Mouse (Mus musculus): ENCODE measurements around the gene Itsn2. TPM values are rescaled to one million over a fixed set of nuclear protein-coding genes. Genes with fewer than 3 reads are reported as not detected.
"Not testable (repeated sequence)": the region's sequence is repeated elsewhere in the genome, so short reads cannot be mapped to it uniquely, and the experiment has no call there.

Itsn2 gene
- polyA plus RNA-seq, 1 experiment from 2014 or later = 41.2 TPM

DNA sequence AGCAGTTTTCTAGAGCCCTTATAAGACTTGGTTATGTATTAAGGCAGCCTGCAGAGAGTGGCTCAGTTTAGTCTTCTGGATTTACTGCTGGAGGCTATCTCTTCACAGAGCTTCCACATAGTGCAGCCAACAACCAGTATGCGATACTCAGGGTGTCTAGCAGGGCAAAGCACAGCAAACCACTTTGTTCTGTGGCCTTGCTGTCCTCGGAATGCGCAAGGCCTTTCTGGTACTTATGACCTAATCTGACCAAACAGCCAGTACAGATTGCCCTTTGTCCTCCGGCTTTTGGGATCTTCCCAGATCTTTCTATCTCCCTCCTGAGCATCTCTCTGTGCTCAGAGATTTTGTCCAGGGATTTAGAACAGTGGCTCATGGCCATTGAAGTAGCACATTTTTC is 93.0 kb downstream of the Itsn2 start:
- Histone ChIP-seq H3K9me3 (replicated peaks; ENCODE audit: control insufficient read depth, low read length) (no peaks in the 10 kb centered on the region), H3K4me1 (ENCODE audit: control insufficient read depth, insufficient read depth, low read length) (peaks cover 5% of the 10 kb centered on the region), H3K27me3 (ENCODE audit: control insufficient read depth, insufficient read depth, low read length) (no peaks in the 10 kb centered on the region), H3K4me2 (no peak overlapping the region), H3K27ac (ENCODE audit: low read depth, low read length) (no peak overlapping the region), H3K36me3 (ENCODE audit: control insufficient read depth, insufficient read depth, low read length) (peaks cover 3% of the 10 kb centered on the region; the same call in 1 of the 2 replicates), H3K9ac (ENCODE audit: low read depth, low read length) (no peak overlapping the region), H3K4me3 (ENCODE audit: low read depth, low read length) (no peak overlapping the region)
- 59% methylated on average over 4 of the region's 4 CpGs for WGBS (ENCODE audit: insufficient replicate concordance)
- ATAC-seq (replicated peaks; ENCODE audit: insufficient number of reproducible peaks, low FRiP score, low TSS enrichment) = no peak

GRCm38 (mm10) chr12:4688386-4688785 is 95.9 kb downstream of the Itsn2 start:
- Histone ChIP-seq H3K4me2 (no peak overlapping the region), H3K4me1 (ENCODE audit: control insufficient read depth, insufficient read depth, low read length) (peaks cover 4% of the 10 kb centered on the region), H3K9me3 (replicated peaks; ENCODE audit: control insufficient read depth, low read length) (no peaks in the 10 kb centered on the region), H3K36me3 (ENCODE audit: control insufficient read depth, insufficient read depth, low read length) (peaks cover 3% of the 10 kb centered on the region; the same call in 1 of the 2 replicates), H3K27me3 (ENCODE audit: control insufficient read depth, insufficient read depth, low read length) (no peaks in the 10 kb centered on the region), H3K9ac (ENCODE audit: low read depth, low read length) (no peak overlapping the region), H3K4me3 (ENCODE audit: low read depth, low read length) (no peak overlapping the region), H3K27ac (ENCODE audit: low read depth, low read length) (no peak overlapping the region)
- no peak for ATAC-seq (replicated peaks; ENCODE audit: insufficient number of reproducible peaks, low FRiP score, low TSS enrichment)
- WGBS (ENCODE audit: insufficient replicate concordance) = 83% methylated on average over 2 of the region's 2 CpGs

- H3K9ac ChIP-seq (ENCODE audit: low read depth, low read length) = no peak overlapping the region
- ATAC-seq (replicated peaks; ENCODE audit: insufficient number of reproducible peaks, low FRiP score, low TSS enrichment) = no peak
- 92% methylated on average over 14 of the region's 14 CpGs for WGBS (ENCODE audit: insufficient replicate concordance)
- H3K27me3 ChIP-seq (ENCODE audit: control insufficient read depth, insufficient read depth, low read length) = no peaks in the 10 kb centered on the region
- H3K4me2 ChIP-seq = no peak overlapping the region
- peaks cover 3% of the 10 kb centered on the region; the same call in 1 of the 2 replicates for H3K36me3 ChIP-seq (ENCODE audit: control insufficient read depth, insufficient read depth, low read length)
- no peak overlapping the region for H3K4me3 ChIP-seq (ENCODE audit: low read depth, low read length)
- H3K27ac ChIP-seq (ENCODE audit: low read depth, low read length) = no peak overlapping the region
- H3K4me1 ChIP-seq (ENCODE audit: control insufficient read depth, insufficient read depth, low read length) = peaks cover 4% of the 10 kb centered on the region; the same call in 1 of the 2 replicates
- H3K9me3 ChIP-seq (replicated peaks; ENCODE audit: control insufficient read depth, low read length) = no peaks in the 10 kb centered on the region
These were observed 96.9 kb downstream of the Itsn2 start for GRCm38 (mm10) chr12:4689341-4689740.

DNA sequence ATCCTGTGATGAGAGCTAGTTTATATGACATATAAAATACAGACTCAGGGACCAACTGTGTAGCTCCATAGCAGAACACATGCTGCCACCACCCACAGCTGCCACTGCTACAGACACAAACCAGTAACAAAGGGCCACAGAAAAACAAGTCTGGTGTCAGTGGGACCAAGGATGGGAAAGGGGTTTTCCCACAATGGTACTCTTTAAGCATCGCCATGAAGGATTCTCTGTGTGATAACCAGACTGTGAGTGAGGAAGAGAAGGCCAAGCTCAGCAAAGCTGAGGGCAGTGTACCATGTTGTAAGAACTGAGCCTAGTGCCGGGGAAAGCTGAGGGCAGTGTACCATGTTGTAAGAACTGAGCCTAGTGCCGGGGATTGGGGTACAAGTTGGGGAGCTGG is 98.8 kb downstream of the Itsn2 start:
- Histone ChIP-seq H3K4me1 (ENCODE audit: control insufficient read depth, insufficient read depth, low read length) (peaks cover 4% of the 10 kb centered on the region; the same call in 1 of the 2 replicates), H3K36me3 (ENCODE audit: control insufficient read depth, insufficient read depth, low read length) (peaks cover 3% of the 10 kb centered on the region; the same call in 1 of the 2 replicates), H3K4me3 (ENCODE audit: low read depth, low read length) (no peak overlapping the region), H3K27me3 (ENCODE audit: control insufficient read depth, insufficient read depth, low read length) (no peaks in the 10 kb centered on the region), H3K4me2 (no peak overlapping the region), H3K9ac (ENCODE audit: low read depth, low read length) (no peak overlapping the region), H3K9me3 (replicated peaks; ENCODE audit: control insufficient read depth, low read length) (no peaks in the 10 kb centered on the region), H3K27ac (ENCODE audit: low read depth, low read length) (no peak overlapping the region)
- ATAC-seq (replicated peaks; ENCODE audit: insufficient number of reproducible peaks, low FRiP score, low TSS enrichment) = no peak
- WGBS (ENCODE audit: insufficient replicate concordance) = 78% methylated on average over 3 of the region's 3 CpGs

DNA sequence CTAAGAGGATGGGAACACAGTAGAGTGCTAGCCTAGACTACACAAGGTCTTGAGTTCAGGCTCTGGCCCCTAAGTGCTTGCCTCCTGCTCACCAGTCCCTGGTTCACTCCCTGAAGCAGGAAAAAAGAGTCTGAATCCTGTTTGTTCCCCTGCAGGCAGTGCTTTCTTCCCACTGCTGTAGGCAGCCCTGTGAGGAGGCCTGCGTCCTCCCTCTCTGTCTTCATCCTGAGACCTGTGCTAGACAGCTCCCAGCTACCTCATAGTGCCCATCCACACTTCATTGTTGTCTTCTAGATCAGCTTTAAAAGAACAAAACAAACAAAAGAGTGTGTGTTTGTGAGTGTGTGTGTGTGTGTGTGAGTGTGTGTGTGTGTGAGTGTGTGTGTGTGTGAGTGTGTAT is 102.1 kb downstream of the Itsn2 start:
- Histone ChIP-seq H3K27me3 (ENCODE audit: control insufficient read depth, insufficient read depth, low read length) (no peaks in the 10 kb centered on the region), H3K4me1 (ENCODE audit: control insufficient read depth, insufficient read depth, low read length) (peaks cover 4% of the 10 kb centered on the region; the same call in 1 of the 2 replicates), H3K4me2 (no peak overlapping the region), H3K27ac (ENCODE audit: low read depth, low read length) (no peak overlapping the region), H3K9me3 (replicated peaks; ENCODE audit: control insufficient read depth, low read length) (no peaks in the 10 kb centered on the region), H3K4me3 (ENCODE audit: low read depth, low read length) (no peak overlapping the region), H3K36me3 (ENCODE audit: control insufficient read depth, insufficient read depth, low read length) (peaks cover 8% of the 10 kb centered on the region), H3K9ac (ENCODE audit: low read depth, low read length) (no peak overlapping the region)
- no peak for ATAC-seq (replicated peaks; ENCODE audit: insufficient number of reproducible peaks, low FRiP score, low TSS enrichment)
- 77% methylated on average over 1 of the region's 1 CpGs for WGBS (ENCODE audit: insufficient replicate concordance)

GRCm38 (mm10) chr12:4705626-4706025 is 113.2 kb downstream of the Itsn2 start:
- not testable (repeated sequence) for H3K9ac ChIP-seq (ENCODE audit: low read depth, low read length); H3K27ac ChIP-seq (ENCODE audit: low read depth, low read length); ATAC-seq (replicated peaks; ENCODE audit: insufficient number of reproducible peaks, low FRiP score, low TSS enrichment); H3K4me2 ChIP-seq; H3K4me1 ChIP-seq (ENCODE audit: control insufficient read depth, insufficient read depth, low read length); H3K27me3 ChIP-seq (ENCODE audit: control insufficient read depth, insufficient read depth, low read length); H3K9me3 ChIP-seq (replicated peaks; ENCODE audit: control insufficient read depth, low read length); H3K36me3 ChIP-seq (ENCODE audit: control insufficient read depth, insufficient read depth, low read length); H3K4me3 ChIP-seq (ENCODE audit: low read depth, low read length)
- 29% methylated on average over 6 of the region's 6 CpGs for WGBS (ENCODE audit: insufficient replicate concordance)

- H3K27ac ChIP-seq (ENCODE audit: low read depth, low read length) = no peak overlapping the region
- no peak overlapping the region for H3K4me2 ChIP-seq
- no peak overlapping the region for H3K4me3 ChIP-seq (ENCODE audit: low read depth, low read length)
- no peaks in the 10 kb centered on the region for H3K27me3 ChIP-seq (ENCODE audit: control insufficient read depth, insufficient read depth, low read length)
- no peak for ATAC-seq (replicated peaks; ENCODE audit: insufficient number of reproducible peaks, low FRiP score, low TSS enrichment)
- H3K9ac ChIP-seq (ENCODE audit: low read depth, low read length) = no peak overlapping the region
- H3K36me3 ChIP-seq (ENCODE audit: control insufficient read depth, insufficient read depth, low read length) = peaks cover 4% of the 10 kb centered on the region
- no peaks in the 10 kb centered on the region for H3K9me3 ChIP-seq (replicated peaks; ENCODE audit: control insufficient read depth, low read length)
- WGBS (ENCODE audit: insufficient replicate concordance) = 87% methylated on average over 5 of the region's 5 CpGs
- no peaks in the 10 kb centered on the region; the same call in 1 of the 2 replicates for H3K4me1 ChIP-seq (ENCODE audit: control insufficient read depth, insufficient read depth, low read length)
These were observed 113.7 kb downstream of the Itsn2 start for GRCm38 (mm10) chr12:4706175-4706574.

DNA sequence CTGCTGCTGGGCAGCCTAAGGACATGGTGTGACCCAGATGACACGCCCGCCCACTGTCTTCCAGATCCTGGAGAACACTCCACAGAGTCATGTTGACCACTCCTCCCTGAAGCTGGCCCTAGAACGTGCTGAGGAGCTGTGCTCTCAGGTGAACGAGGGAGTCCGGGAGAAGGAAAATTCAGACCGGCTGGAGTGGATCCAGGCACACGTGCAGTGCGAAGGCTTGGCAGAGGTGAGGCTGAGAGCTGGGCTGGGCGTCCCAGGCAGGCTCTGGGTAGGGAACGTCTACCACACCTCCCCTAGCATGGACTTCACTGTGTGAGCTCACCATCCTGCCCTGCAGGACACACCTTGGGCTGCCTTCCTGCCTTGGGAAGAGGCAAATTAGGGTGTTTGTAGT is 114.5 kb downstream of the Itsn2 start:
- WGBS (ENCODE audit: insufficient replicate concordance) = 80% methylated on average over 10 of the region's 10 CpGs
- Histone ChIP-seq H3K27ac (ENCODE audit: low read depth, low read length) (no peak overlapping the region), H3K9me3 (replicated peaks; ENCODE audit: control insufficient read depth, low read length) (no peaks in the 10 kb centered on the region), H3K36me3 (ENCODE audit: control insufficient read depth, insufficient read depth, low read length) (peaks cover 4% of the 10 kb centered on the region; the same call in 1 of the 2 replicates), H3K9ac (ENCODE audit: low read depth, low read length) (no peak overlapping the region), H3K27me3 (ENCODE audit: control insufficient read depth, insufficient read depth, low read length) (no peaks in the 10 kb centered on the region), H3K4me3 (ENCODE audit: low read depth, low read length) (no peak overlapping the region), H3K4me2 (no peak overlapping the region), H3K4me1 (ENCODE audit: control insufficient read depth, insufficient read depth, low read length) (no peaks in the 10 kb centered on the region; the same call in 1 of the 2 replicates)
- no peak for ATAC-seq (replicated peaks; ENCODE audit: insufficient number of reproducible peaks, low FRiP score, low TSS enrichment)

- Histone ChIP-seq H3K27me3 (ENCODE audit: control insufficient read depth, insufficient read depth, low read length) (no peaks in the 10 kb centered on the region), H3K4me3 (ENCODE audit: low read depth, low read length) (no peak overlapping the region), H3K4me2 (no peak overlapping the region), H3K36me3 (ENCODE audit: control insufficient read depth, insufficient read depth, low read length) (peaks cover 7% of the 10 kb centered on the region; the same call in 1 of the 2 replicates), H3K9me3 (replicated peaks; ENCODE audit: control insufficient read depth, low read length) (no peaks in the 10 kb centered on the region), H3K4me1 (ENCODE audit: control insufficient read depth, insufficient read depth, low read length) (no peaks in the 10 kb centered on the region; the same call in 1 of the 2 replicates), H3K27ac (ENCODE audit: low read depth, low read length) (no peak overlapping the region), H3K9ac (ENCODE audit: low read depth, low read length) (no peak overlapping the region)
- ATAC-seq (replicated peaks; ENCODE audit: insufficient number of reproducible peaks, low FRiP score, low TSS enrichment) = no peak
- WGBS (ENCODE audit: insufficient replicate concordance) = 92% methylated on average over 14 of the region's 14 CpGs
These were observed 115.1 kb downstream of the Itsn2 start for GRCm38 (mm10) chr12:4707488-4708017.
